Mouse (Mus musculus) liver, embryonic 13.5 days (tissue): Measurements from ENCODE around the gene Idh1. TPM values are rescaled to one million over a fixed set of nuclear protein-coding genes. Genes with fewer than 3 reads are reported as not detected.

Source experiments
- ATAC-seq: fragments of 200-750 bp; cut with Nextera tagmentation; 2 replicates; pipeline ENCODE4 v1.8.0; 2017; ENCODE audit warnings: low read depth, mild to moderate bottlenecking, moderate number of reproducible peaks, moderate library complexity
- DNase-seq: peaks from one replicate; pipeline ENCODE4 v3.0.0; 2022
- H3K27ac ChIP-seq: fragments of 300-500 bp; sonication (generic); 2 replicates; pipeline ENCODE4 v1.5.1; 2015; ENCODE audit warnings: moderate library complexity, mild to moderate bottlenecking, inconsistent platforms
- H3K27me3 ChIP-seq: fragments of 300-500 bp; sonication (generic); 2 replicates; pipeline ENCODE4 v1.6.1; 2015; ENCODE audit warnings: mild to moderate bottlenecking, inconsistent platforms
- H3K36me3 ChIP-seq: fragments of 300-500 bp; sonication (generic); 2 replicates; pipeline ENCODE4 v1.6.1; 2015; ENCODE audit warnings: mild to moderate bottlenecking, inconsistent platforms
- H3K4me1 ChIP-seq: fragments of 300-500 bp; sonication (generic); replicated peaks from 2 replicates; pipeline ENCODE4 v1.6.1; 2015; ENCODE audit warnings: inconsistent platforms
- H3K4me2 ChIP-seq: fragments of 300-500 bp; sonication (generic); 2 replicates; pipeline ENCODE4 v1.6.1; 2015; ENCODE audit warnings: inconsistent platforms, mild to moderate bottlenecking, moderate library complexity
- H3K4me3 ChIP-seq: fragments of 300-500 bp; sonication (generic); replicated peaks from 2 replicates; pipeline ENCODE4 v1.5.1; 2015; ENCODE audit warnings: mild to moderate bottlenecking, inconsistent platforms
- H3K9ac ChIP-seq: fragments of 300-500 bp; sonication (generic); 2 replicates; pipeline ENCODE4 v1.6.1; 2015; ENCODE audit warnings: mild to moderate bottlenecking, inconsistent platforms
- H3K9me3 ChIP-seq: fragments of 300-500 bp; sonication (generic); replicated peaks from 2 replicates; pipeline ENCODE4 v1.6.1; 2016; ENCODE audit warnings: inconsistent platforms
- WGBS: fragments of 180-500 bp; shearing (Covaris S2); methylation state at CpG from one replicate; pipeline ENCODE4 v1.1.7; 2015; ENCODE audit not compliant: insufficient replicate concordance; 5-methylcytosine and 5-hydroxymethylcytosine counted together
- polyA plus RNA-seq: library from polyadenylated mRNA; unstranded; fragments of >200 nt; fragmentation: Nextera tagmentation; extraction: Ambion mirVana; gene quantifications from 2 replicates; pipeline ENCODE4 v1.2.1, GENCODE M21; 2015

Idh1 gene
- polyA plus RNA-seq, 1 experiment from 2014 or later: 83.9 TPM

GRCm38 (mm10) chr1:65176171-65176570, 10.1 kb downstream of the Idh1 start:
- H3K9ac ChIP-seq: no peak overlapping the region
- DNase-seq (no peak), ATAC-seq (no peak)
- H3K27me3 ChIP-seq: no peaks in the 10 kb centered on the region
- no peaks in the 10 kb centered on the region for H3K9me3 ChIP-seq
- no peak overlapping the region for H3K27ac ChIP-seq
- 78% methylated on average over 4 of the region's 4 CpGs for WGBS
- H3K4me2 ChIP-seq: 0 out of 2 replicates have a peak overlapping the region, but pooled peaks have one; percentile 17
- no peak overlapping the region for H3K4me3 ChIP-seq
- peaks cover 36% of the 10 kb centered on the region for H3K4me1 ChIP-seq
- peaks cover 16% of the 10 kb centered on the region for H3K36me3 ChIP-seq

DNA sequence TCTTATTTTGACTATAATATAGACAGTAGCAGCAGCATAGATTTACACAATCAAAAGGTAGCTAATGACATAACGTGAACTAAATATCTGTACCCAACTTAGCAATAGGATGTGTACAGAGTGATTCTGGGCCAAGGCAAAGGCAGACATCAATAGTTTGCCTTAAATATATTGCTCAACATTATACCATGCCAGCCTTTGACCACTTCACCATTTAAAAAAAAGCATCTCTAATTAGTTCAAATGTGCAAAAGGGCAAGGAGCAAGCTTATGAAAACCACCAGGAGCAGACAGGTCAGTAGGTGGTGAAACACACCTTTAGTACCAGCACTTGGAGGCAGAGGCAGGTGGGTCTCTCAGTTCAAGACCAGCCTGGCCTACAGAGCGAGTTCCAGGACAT, 12.6 kb downstream of the Idh1 start:
- peaks cover 32% of the 10 kb centered on the region for H3K4me1 ChIP-seq
- H3K27ac ChIP-seq: no peak overlapping the region
- H3K9ac ChIP-seq: no peak overlapping the region
- H3K36me3 ChIP-seq: peaks cover 34% of the 10 kb centered on the region
- H3K27me3 ChIP-seq: no peaks in the 10 kb centered on the region
- no peaks in the 10 kb centered on the region for H3K9me3 ChIP-seq
- DNase-seq (no peak), ATAC-seq (no peak)
- 69% methylated on average over 2 of the region's 2 CpGs for WGBS
- no peak overlapping the region for H3K4me2 ChIP-seq
- H3K4me3 ChIP-seq: no peak overlapping the region

GRCm38 (mm10) chr1:65171579-65171978, 14.7 kb downstream of the Idh1 start:
- ATAC-seq (no peak), DNase-seq (no peak)
- 80% methylated on average over 4 of the region's 4 CpGs for WGBS
- Histone ChIP-seq H3K9ac (no peak overlapping the region), H3K27ac (no peak overlapping the region), H3K9me3 (no peaks in the 10 kb centered on the region), H3K4me3 (no peak overlapping the region), H3K36me3 (peaks cover 50% of the 10 kb centered on the region), H3K27me3 (no peaks in the 10 kb centered on the region), H3K4me1 (peaks cover 12% of the 10 kb centered on the region), H3K4me2 (no peak overlapping the region)

- H3K36me3 ChIP-seq: peaks cover 51% of the 10 kb centered on the region
- no peak overlapping the region for H3K4me3 ChIP-seq
- no peak for ATAC-seq
- H3K27ac ChIP-seq: no peak overlapping the region
- 0 out of 2 replicates have a peak, but pooled peaks cover 6% of the 10 kb centered on the region for H3K4me1 ChIP-seq
- no peaks in the 10 kb centered on the region for H3K9me3 ChIP-seq
- H3K9ac ChIP-seq: no peak overlapping the region
- no peak overlapping the region for H3K4me2 ChIP-seq
- no peaks in the 10 kb centered on the region for H3K27me3 ChIP-seq
- no peak for DNase-seq
- 33% methylated on average over 5 of the region's 5 CpGs for WGBS
Measured at GRCm38 (mm10) chr1:65169947-65170346, 16.4 kb downstream of the Idh1 start.

GRCm38 (mm10) chr1:65169536-65169935, 16.8 kb downstream of the Idh1 start:
- H3K36me3 ChIP-seq: peaks cover 52% of the 10 kb centered on the region
- WGBS: 68% methylated on average over 7 of the region's 7 CpGs
- no peak for DNase-seq

DNA sequence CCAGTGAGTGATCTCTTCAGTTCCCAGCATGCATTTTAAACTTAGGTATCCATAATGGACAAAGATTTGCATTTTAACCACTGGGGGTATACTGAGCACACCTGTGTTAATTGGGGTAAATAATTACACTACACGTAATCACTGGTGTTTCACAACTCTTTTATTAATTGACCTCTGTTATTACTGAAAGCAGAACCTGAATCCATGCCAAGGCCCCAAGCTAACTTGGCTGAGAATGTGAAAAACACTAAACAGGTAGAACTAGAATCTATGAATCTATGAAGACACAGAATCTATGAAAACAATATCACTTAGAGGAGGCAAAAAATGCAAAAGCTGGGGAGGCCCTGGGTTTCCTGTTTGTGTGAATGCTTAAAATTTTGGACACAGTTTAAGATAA, 18.8 kb downstream of the Idh1 start:
- 77% methylated on average over 1 of the region's 1 CpGs for WGBS
- H3K9ac ChIP-seq: no peak overlapping the region
- DNase-seq (no peak), ATAC-seq (no peak)
- H3K4me2 ChIP-seq: no peak overlapping the region
- H3K27me3 ChIP-seq: no peaks in the 10 kb centered on the region
- no peak overlapping the region for H3K27ac ChIP-seq
- H3K4me1 ChIP-seq: 0 out of 2 replicates have a peak, but pooled peaks cover 3% of the 10 kb centered on the region
- no peaks in the 10 kb centered on the region for H3K9me3 ChIP-seq
- no peak overlapping the region for H3K4me3 ChIP-seq
- H3K36me3 ChIP-seq: peaks cover 58% of the 10 kb centered on the region

More at GRCm38 (mm10) chr1:65169536-65169935, 16.8 kb downstream of the Idh1 start:
- ATAC-seq: no peak
- Histone ChIP-seq H3K27ac (no peak overlapping the region), H3K9me3 (no peaks in the 10 kb centered on the region), H3K9ac (no peak overlapping the region), H3K27me3 (no peaks in the 10 kb centered on the region), H3K4me3 (no peak overlapping the region), H3K4me2 (no peak overlapping the region), H3K4me1 (0 out of 2 replicates have a peak, but pooled peaks cover 6% of the 10 kb centered on the region)

GRCm38 (mm10) chr1:65162210-65162609, 24.1 kb downstream of the Idh1 start:
- DNase-seq (no peak), ATAC-seq (no peak)
- peaks cover 55% of the 10 kb centered on the region for H3K36me3 ChIP-seq
- H3K27ac ChIP-seq: no peak overlapping the region
- H3K4me2 ChIP-seq: no peak overlapping the region
- no peak overlapping the region for H3K9ac ChIP-seq
- H3K9me3 ChIP-seq: no peaks in the 10 kb centered on the region
- H3K4me3 ChIP-seq: no peak overlapping the region
- H3K27me3 ChIP-seq: no peaks in the 10 kb centered on the region
- H3K4me1 ChIP-seq: no peaks in the 10 kb centered on the region
- 76% methylated on average over 1 of the region's 1 CpGs for WGBS

- Histone ChIP-seq H3K9ac (no peak overlapping the region), H3K4me2 (no peak overlapping the region), H3K4me1 (no peaks in the 10 kb centered on the region), H3K27ac (no peak overlapping the region), H3K9me3 (no peaks in the 10 kb centered on the region), H3K36me3 (peaks cover 25% of the 10 kb centered on the region), H3K27me3 (no peaks in the 10 kb centered on the region), H3K4me3 (no peak overlapping the region)
- WGBS: 74% methylated on average over 5 of the region's 5 CpGs
- DNase-seq (no peak), ATAC-seq (no peak)
Measured at GRCm38 (mm10) chr1:65156111-65156510, 30.2 kb downstream of the Idh1 start.

- H3K27me3 ChIP-seq: no peaks in the 10 kb centered on the region
- no peak overlapping the region for H3K4me3 ChIP-seq
- no peak overlapping the region for H3K9ac ChIP-seq
- DNase-seq (no peak), ATAC-seq (no peak)
- no peaks in the 10 kb centered on the region for H3K4me1 ChIP-seq
- H3K4me2 ChIP-seq: no peak overlapping the region
- H3K36me3 ChIP-seq: peaks cover 13% of the 10 kb centered on the region; the same call in 1 of the 2 replicates
- no peak overlapping the region for H3K27ac ChIP-seq
- no peaks in the 10 kb centered on the region for H3K9me3 ChIP-seq
Measured at GRCm38 (mm10) chr1:65154814-65155213, 31.5 kb downstream of the Idh1 start.

- Histone ChIP-seq H3K4me1 (no peaks in the 10 kb centered on the region), H3K4me2 (no peak overlapping the region), H3K4me3 (no peak overlapping the region), H3K27me3 (no peaks in the 10 kb centered on the region), H3K36me3 (no peaks in the 10 kb centered on the region), H3K27ac (no peak overlapping the region), H3K9me3 (no peaks in the 10 kb centered on the region), H3K9ac (no peak overlapping the region)
- ATAC-seq (no peak), DNase-seq (no peak)
- 55% methylated on average over 3 of the region's 3 CpGs for WGBS
Measured at GRCm38 (mm10) chr1:65147971-65148370, 38.3 kb downstream of the Idh1 start.

GRCm38 (mm10) chr1:65147326-65147725, 39.0 kb downstream of the Idh1 start:
- H3K9me3 ChIP-seq: no peaks in the 10 kb centered on the region
- no peaks in the 10 kb centered on the region for H3K4me1 ChIP-seq
- H3K36me3 ChIP-seq: no peaks in the 10 kb centered on the region
- DNase-seq (no peak), ATAC-seq (no peak)
- no peak overlapping the region for H3K9ac ChIP-seq
- no peak overlapping the region for H3K4me3 ChIP-seq
- H3K27me3 ChIP-seq: no peaks in the 10 kb centered on the region
- H3K4me2 ChIP-seq: no peak overlapping the region
- no peak overlapping the region for H3K27ac ChIP-seq
- 78% methylated on average over 5 of the region's 5 CpGs for WGBS

DNA sequence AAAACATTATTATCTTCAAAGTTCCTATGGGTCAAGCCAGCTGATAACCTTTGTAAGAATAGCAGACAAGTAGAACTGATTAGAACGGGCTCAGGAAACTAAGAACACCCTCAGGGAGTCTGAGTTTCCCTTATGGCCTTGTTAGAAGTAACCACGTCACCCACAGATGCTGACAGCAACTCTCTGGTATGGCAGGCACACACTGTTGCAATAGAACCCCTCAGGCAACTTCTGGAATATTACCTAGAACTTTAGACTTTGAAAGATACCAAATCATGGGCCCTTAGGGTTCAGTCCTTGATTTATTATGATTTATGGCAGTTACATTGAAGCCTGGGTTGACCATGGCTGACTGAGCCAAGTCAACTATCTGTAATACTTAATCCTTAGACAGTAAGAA, 39.7 kb downstream of the Idh1 start:
- no peak overlapping the region for H3K4me3 ChIP-seq
- H3K4me1 ChIP-seq: no peaks in the 10 kb centered on the region
- H3K36me3 ChIP-seq: no peaks in the 10 kb centered on the region
- DNase-seq: no peak
- no peak for ATAC-seq
- no peaks in the 10 kb centered on the region for H3K9me3 ChIP-seq
- WGBS: 19% methylated on average over 2 of the region's 2 CpGs
- no peaks in the 10 kb centered on the region for H3K27me3 ChIP-seq
- no peak overlapping the region for H3K9ac ChIP-seq
- H3K27ac ChIP-seq: no peak overlapping the region
- no peak overlapping the region for H3K4me2 ChIP-seq
